Mouse (Mus musculus) hindbrain, postnatal 0 days (tissue): ENCODE data around the gene Casd1. TPM values are rescaled to one million over a fixed set of nuclear protein-coding genes. Genes with fewer than 3 reads are reported as not detected.
A peak's percentile ranks its signal among the peaks of the same experiment; 100 is the strongest.

ENCODE experiments used
- ATAC-seq: fragments of 200-750 bp; cut with Nextera tagmentation; 2 replicates; pipeline ENCODE4 v1.8.0; 2017; ENCODE audit warnings: mild to moderate bottlenecking, moderate TSS enrichment, moderate library complexity
- DNase-seq: peaks from one replicate; pipeline ENCODE4 v3.0.0-alpha.2; 2015; ENCODE audit warnings: low spot score
- H3K27ac ChIP-seq: fragments of 300-500 bp; sonication (generic); 2 replicates; pipeline ENCODE4 v1.5.1; 2014; ENCODE audit warnings: mild to moderate bottlenecking
- H3K27me3 ChIP-seq: fragments of 300-500 bp; sonication (generic); 2 replicates; pipeline ENCODE4 v1.6.1; 2014; ENCODE audit warnings: low read length, mixed read lengths; ENCODE audit not compliant: insufficient read depth
- H3K36me3 ChIP-seq: fragments of 300-500 bp; sonication (generic); 2 replicates; pipeline ENCODE4 v1.6.1; 2014; ENCODE audit warnings: low read length, mixed read lengths; ENCODE audit not compliant: insufficient read depth
- H3K4me1 ChIP-seq: fragments of 300-500 bp; sonication (generic); 2 replicates; pipeline ENCODE4 v1.6.1; 2014; ENCODE audit warnings: antibody characterized with exemption, low read length, mixed read lengths; ENCODE audit not compliant: insufficient read depth
- H3K4me2 ChIP-seq: fragments of 300-500 bp; sonication (generic); 2 replicates; pipeline ENCODE4 v1.6.1; 2014; ENCODE audit warnings: low read depth, mild to moderate bottlenecking, low read length, moderate library complexity, mixed read lengths
- H3K4me3 ChIP-seq: fragments of 300-500 bp; sonication (generic); 2 replicates; pipeline ENCODE4 v1.5.1; 2014; ENCODE audit warnings: low read length
- H3K9ac ChIP-seq: fragments of 300-500 bp; sonication (generic); replicated peaks from 2 replicates; pipeline ENCODE4 v1.6.1; 2014; ENCODE audit warnings: mild to moderate bottlenecking, low read length, moderate library complexity, mixed read lengths
- H3K9me3 ChIP-seq: fragments of 300-500 bp; sonication (generic); 2 replicates; pipeline ENCODE4 v1.6.1; 2016; ENCODE audit warnings: low read length, mixed read lengths
- CTCF ChIP-seq: IDR thresholded peaks from 2 replicates; pipeline ENCODE4 v1.5.1; 2016; ENCODE audit warnings: antibody characterized with exemption, control low read depth, low read depth
- WGBS: fragments of 180-500 bp; shearing (Covaris S2); extraction: QIAGEN DNeasy Blood & Tissue Kit; methylation state at CpG from one replicate; pipeline ENCODE4 v1.1.7; 2014; 5-methylcytosine and 5-hydroxymethylcytosine counted together
- polyA plus RNA-seq: library from polyadenylated mRNA; unstranded; fragments of >200 nt; fragmentation: Nextera tagmentation; extraction: Ambion mirVana; gene quantifications from 2 replicates; pipeline ENCODE4 v1.2.1, GENCODE M21; 2015
- total RNA-seq: library from RNA; depleted of rRNA; stranded (reverse); fragments of >200 nt; gene quantifications from 2 replicates; pipeline ENCODE4 v1.2.3, GENCODE M21; 2014; rRNA removed

Casd1 gene
- total RNA-seq: 68.9 and 76.1 TPM in 2 replicates
- polyA plus RNA-seq: 39.1 and 40.2 TPM in 2 replicates

GRCm38 (mm10) chr6:4600658-4601296 lies at the start of gene Casd1:
Gene Casd1, plus strand, starts transcription at chr6:4600839.
- Histone ChIP-seq H3K4me1 (0 out of 2 replicates have a peak, but pooled peaks cover 14% of the 10 kb centered on the region), H3K9me3 (no peaks in the 10 kb centered on the region), H3K27ac (peak within 1 kb of the TSS; percentile 94), H3K4me2 (peak within 1 kb of the TSS; percentile 92), H3K9ac (peak within 1 kb of the TSS; percentile 97), H3K27me3 (no peaks in the 10 kb centered on the region), H3K4me3 (peak within 1 kb of the TSS; percentile 80), H3K36me3 (no peaks in the 10 kb centered on the region)
- DNase-seq (peak; percentile 85), ATAC-seq (peak; percentile 92)
- 1% methylated on average over 46 of the region's 64 CpGs for WGBS
- TF ChIP-seq CTCF: no peak

GRCm38 (mm10) chr6:4555366-4555765 lies 45.3 kb upstream of the Casd1 start:
- Histone ChIP-seq H3K27me3 (no peaks in the 10 kb centered on the region), H3K4me1 (no peaks in the 10 kb centered on the region), H3K27ac (no peak overlapping the region), H3K4me3 (no peak overlapping the region), H3K36me3 (no peaks in the 10 kb centered on the region), H3K9me3 (no peaks in the 10 kb centered on the region), H3K4me2 (no peak overlapping the region), H3K9ac (no peak overlapping the region)
- ATAC-seq: no peak
- 53% methylated on average over 6 of the region's 6 CpGs for WGBS
- TF ChIP-seq CTCF: no peak
- no peak for DNase-seq

- H3K4me2 ChIP-seq: no peak overlapping the region
- H3K27ac ChIP-seq: no peak overlapping the region
- no peaks in the 10 kb centered on the region for H3K9me3 ChIP-seq
- no peak for TF ChIP-seq CTCF
- no peak for DNase-seq
- no peaks in the 10 kb centered on the region for H3K36me3 ChIP-seq
- 78% methylated on average over 8 of the region's 8 CpGs for WGBS
- H3K4me3 ChIP-seq: no peak overlapping the region
- H3K9ac ChIP-seq: no peak overlapping the region
- no peak for ATAC-seq
- H3K27me3 ChIP-seq: no peaks in the 10 kb centered on the region
- H3K4me1 ChIP-seq: no peaks in the 10 kb centered on the region
Observed at GRCm38 (mm10) chr6:4557086-4557485, 43.6 kb upstream of the Casd1 start.

- peak; percentile 63 for TF ChIP-seq CTCF
- no peak overlapping the region for H3K27ac ChIP-seq
- 18% methylated on average over 7 of the region's 7 CpGs for WGBS
Observed at GRCm38 (mm10) chr6:4557678-4558077, 43.0 kb upstream of the Casd1 start.

GRCm38 (mm10) chr6:4561156-4561555 lies 39.5 kb upstream of the Casd1 start:
- Histone ChIP-seq H3K27me3 (no peaks in the 10 kb centered on the region), H3K36me3 (no peaks in the 10 kb centered on the region), H3K9me3 (no peaks in the 10 kb centered on the region), H3K9ac (no peak overlapping the region), H3K4me2 (no peak overlapping the region), H3K27ac (no peak overlapping the region), H3K4me1 (no peaks in the 10 kb centered on the region), H3K4me3 (no peak overlapping the region)
- no peak for DNase-seq
- WGBS: 39% methylated on average over 11 of the region's 11 CpGs
- no peak for TF ChIP-seq CTCF
- no peak for ATAC-seq

More at GRCm38 (mm10) chr6:4557678-4558077, 43.0 kb upstream of the Casd1 start:
- Histone ChIP-seq H3K36me3 (no peaks in the 10 kb centered on the region), H3K4me2 (no peak overlapping the region), H3K9ac (no peak overlapping the region), H3K4me1 (no peaks in the 10 kb centered on the region), H3K9me3 (no peaks in the 10 kb centered on the region), H3K27me3 (no peaks in the 10 kb centered on the region), H3K4me3 (no peak overlapping the region)
- ATAC-seq (no peak), DNase-seq (peak; percentile 56)

- no peak for TF ChIP-seq CTCF
- Histone ChIP-seq H3K9me3 (no peaks in the 10 kb centered on the region), H3K27me3 (no peaks in the 10 kb centered on the region), H3K36me3 (no peaks in the 10 kb centered on the region), H3K4me2 (no peak overlapping the region), H3K4me3 (no peak overlapping the region), H3K9ac (no peak overlapping the region), H3K27ac (no peak overlapping the region), H3K4me1 (no peaks in the 10 kb centered on the region)
- no peak for DNase-seq
- no peak for ATAC-seq
Observed at GRCm38 (mm10) chr6:4561621-4562020, 39.0 kb upstream of the Casd1 start.

- no peak overlapping the region for H3K4me2 ChIP-seq
- no peaks in the 10 kb centered on the region for H3K4me1 ChIP-seq
- no peaks in the 10 kb centered on the region for H3K27me3 ChIP-seq
- no peak overlapping the region for H3K27ac ChIP-seq
- H3K4me3 ChIP-seq: no peak overlapping the region
- 59% methylated on average over 1 of the region's 1 CpGs for WGBS
- H3K9ac ChIP-seq: no peak overlapping the region
- DNase-seq (no peak), ATAC-seq (no peak)
- H3K9me3 ChIP-seq: no peaks in the 10 kb centered on the region
- no peak for TF ChIP-seq CTCF
- H3K36me3 ChIP-seq: no peaks in the 10 kb centered on the region
Observed at GRCm38 (mm10) chr6:4562401-4562800, 38.2 kb upstream of the Casd1 start.
